Comparison of ENCODE assay signal across 18 mouse cellular contexts in genomic region chr1:18384079-18384478, GRCm38 (mm10).
"Had no signal": no experiment of that assay in that cellular context is flagged by ENCODE, and none has a peak within 500 bp of the region (broad histone marks: within the 10 kb centered on the region; RNA-seq: fewer than 3 reads in every experiment).

No protein-coding gene starts in this region.

- H3K27ac ChIP-seq: liver, embryonic 13.5 days; liver, embryonic 15.5 days; lung, embryonic 15.5 days; macrophage; midbrain, embryonic 12.5 days; neural tube, embryonic 12.5 days; stomach, embryonic 15.5 days; stomach, postnatal 0 days had no signal

- ATAC-seq: liver, postnatal 0 days; lung, postnatal 0 days had no signal

- H3K36me3 ChIP-seq: liver, embryonic 13.5 days; liver, embryonic 15.5 days; lung, embryonic 15.5 days; midbrain, embryonic 12.5 days; neural tube, embryonic 12.5 days; stomach, embryonic 15.5 days had no signal

- H3K4me1 ChIP-seq: liver, embryonic 13.5 days; liver, embryonic 15.5 days; lung, embryonic 15.5 days; megakaryocyte, embryonic 14.5 days; midbrain, embryonic 12.5 days; neural tube, embryonic 12.5 days; stomach, embryonic 15.5 days had no signal

- H3K4me2 ChIP-seq: liver, embryonic 13.5 days; liver, embryonic 15.5 days; lung, embryonic 15.5 days; midbrain, embryonic 12.5 days; neural tube, embryonic 12.5 days; stomach, embryonic 15.5 days had no signal

- DNase-seq: liver, embryonic 13.5 days; liver, postnatal 0 days; lung, adult 2 months; lung, postnatal 14 days; lung, postnatal 36 days; right cerebral cortex, postnatal 14 days; thymus, adult 2 months; thymus, postnatal 25 days; thymus, postnatal 4 days had no signal

- H3K4me3 ChIP-seq: liver, embryonic 13.5 days; liver, embryonic 15.5 days; lung, embryonic 15.5 days; megakaryocyte, embryonic 14.5 days; midbrain, embryonic 12.5 days; neural tube, embryonic 12.5 days; stomach, embryonic 15.5 days had no signal

- H3K27me3 ChIP-seq: liver, embryonic 13.5 days; liver, embryonic 15.5 days; lung, embryonic 15.5 days; megakaryocyte, embryonic 14.5 days; midbrain, embryonic 12.5 days; neural tube, embryonic 12.5 days; stomach, embryonic 15.5 days had no signal

- H3K9ac ChIP-seq: liver, embryonic 13.5 days; liver, embryonic 15.5 days; liver, postnatal 0 days; lung, embryonic 15.5 days; midbrain, embryonic 12.5 days; neural tube, embryonic 12.5 days; stomach, embryonic 15.5 days had no signal

- H3K9me3 ChIP-seq: liver, embryonic 13.5 days; liver, embryonic 15.5 days; lung, embryonic 15.5 days; megakaryocyte, embryonic 14.5 days; midbrain, embryonic 12.5 days; neural tube, embryonic 12.5 days; stomach, embryonic 15.5 days had no signal
